Mouse (Mus musculus): ENCODE results near the gene Tnfrsf8.

- TF ChIP-seq CTCF (IDR thresholded peaks at IDR 0.05; ENCODE audit: low read depth) = no peak
- TF ChIP-seq EP300 (IDR thresholded peaks at IDR 0.05; ENCODE audit: low read depth) = no peak
Measured at GRCm38 (mm10) chr4:145322995-145323627, 8.1 kb upstream of the Tnfrsf8 start.

Data from liver, embryonic 14.5 days (tissue).